Mouse (Mus musculus) midbrain, embryonic 12.5 days (tissue): ENCODE results near the gene Hsd17b14. TPM values are rescaled to one million over a fixed set of nuclear protein-coding genes. Genes with fewer than 3 reads are reported as not detected.

ENCODE experiments used
- ATAC-seq: fragments of 200-750 bp; cut with Nextera tagmentation; 2 replicates; pipeline ENCODE4 v1.8.0; 2017; ENCODE audit warnings: low read depth, moderate TSS enrichment, moderate library complexity; ENCODE audit not compliant: low FRiP score
- H3K27ac ChIP-seq: fragments of 300-500 bp; sonication (generic); replicated peaks from 2 replicates; pipeline ENCODE4 v1.5.1; 2016; ENCODE audit warnings: mild to moderate bottlenecking
- H3K27me3 ChIP-seq: fragments of 300-500 bp; sonication (generic); 2 replicates; pipeline ENCODE4 v1.6.1; 2016; ENCODE audit warnings: mild to moderate bottlenecking
- H3K36me3 ChIP-seq: fragments of 300-500 bp; sonication (generic); 2 replicates; pipeline ENCODE4 v1.6.1; 2016
- H3K4me1 ChIP-seq: fragments of 300-500 bp; sonication (generic); 2 replicates; pipeline ENCODE4 v1.6.1; 2016
- H3K4me2 ChIP-seq: fragments of 300-500 bp; sonication (generic); replicated peaks from 2 replicates; pipeline ENCODE4 v1.6.1; 2016; ENCODE audit warnings: mild to moderate bottlenecking, moderate library complexity
- H3K4me3 ChIP-seq: fragments of 300-500 bp; sonication (generic); 2 replicates; pipeline ENCODE4 v1.5.1; 2016; ENCODE audit warnings: mild to moderate bottlenecking
- H3K9ac ChIP-seq: fragments of 300-500 bp; sonication (generic); replicated peaks from 2 replicates; pipeline ENCODE4 v1.6.1; 2016; ENCODE audit warnings: mild to moderate bottlenecking, moderate library complexity
- H3K9me3 ChIP-seq: fragments of 300-500 bp; sonication (generic); 2 replicates; pipeline ENCODE4 v1.6.1; 2016; ENCODE audit warnings: mild to moderate bottlenecking
- WGBS: fragments of 180-500 bp; shearing (Covaris S2); methylation state at CpG from one replicate; pipeline ENCODE4 v1.1.7; 2016; 5-methylcytosine and 5-hydroxymethylcytosine counted together
- polyA plus RNA-seq: library from polyadenylated mRNA; unstranded; fragments of >200 nt; fragmentation: Nextera tagmentation; extraction: Ambion mirVana; gene quantifications from 2 replicates; pipeline ENCODE4 v1.2.1, GENCODE M21; 2016

Gene Hsd17b14
- polyA plus RNA-seq, 1 experiment from 2014 or later = 0.78 TPM

GRCm38 (mm10) chr7:45537602-45538001, 17.1 kb upstream of the Hsd17b14 start:
- WGBS = 79% methylated on average over 10 of the region's 10 CpGs
- ATAC-seq = peak; percentile 7; the same call in 1 of the 2 replicates

GRCm38 (mm10) chr7:45538163-45539041, 16.3 kb upstream of the Hsd17b14 start:
- H3K36me3 ChIP-seq = no peaks in the 10 kb centered on the region
- no peaks in the 10 kb centered on the region for H3K9me3 ChIP-seq
- 0 out of 2 replicates have a peak, but pooled peaks cover 4% of the 10 kb centered on the region for H3K27me3 ChIP-seq
- 2% methylated on average over 29 of the region's 29 CpGs for WGBS
- peaks cover 13% of the 10 kb centered on the region for H3K4me1 ChIP-seq
- peak overlapping the region; percentile 61 for H3K9ac ChIP-seq
- H3K27ac ChIP-seq = no peak overlapping the region
- H3K4me3 ChIP-seq = peak overlapping the region; percentile 59
- peak; percentile 88 for ATAC-seq
- peak overlapping the region; percentile 80 for H3K4me2 ChIP-seq

More at GRCm38 (mm10) chr7:45537602-45538001, 17.1 kb upstream of the Hsd17b14 start:
- Histone ChIP-seq H3K4me3 (peak overlapping the region; percentile 59), H3K27me3 (0 out of 2 replicates have a peak, but pooled peaks cover 4% of the 10 kb centered on the region), H3K4me2 (peak overlapping the region; percentile 80), H3K36me3 (no peaks in the 10 kb centered on the region), H3K9me3 (no peaks in the 10 kb centered on the region), H3K27ac (no peak overlapping the region), H3K4me1 (peaks cover 13% of the 10 kb centered on the region), H3K9ac (peak overlapping the region; percentile 61; the same call in 1 of the 2 replicates)

- H3K27ac ChIP-seq = no peak overlapping the region
- H3K27me3 ChIP-seq = 0 out of 2 replicates have a peak, but pooled peaks cover under 1% of the 10 kb centered on the region
- H3K9me3 ChIP-seq = no peaks in the 10 kb centered on the region
- H3K4me1 ChIP-seq = peaks cover 13% of the 10 kb centered on the region
- WGBS = 87% methylated on average over 3 of the region's 3 CpGs
- H3K4me2 ChIP-seq = no peak overlapping the region
- no peak for ATAC-seq
- no peak overlapping the region for H3K9ac ChIP-seq
- H3K36me3 ChIP-seq = no peaks in the 10 kb centered on the region
- H3K4me3 ChIP-seq = no peak overlapping the region
Observed at GRCm38 (mm10) chr7:45539095-45539494, 15.6 kb upstream of the Hsd17b14 start.

GRCm38 (mm10) chr7:45540213-45540612, 14.5 kb upstream of the Hsd17b14 start:
- 69% methylated on average over 2 of the region's 2 CpGs for WGBS

GRCm38 (mm10) chr7:45544525-45544924, 10.2 kb upstream of the Hsd17b14 start:
- no peaks in the 10 kb centered on the region for H3K27me3 ChIP-seq
- no peak overlapping the region for H3K4me3 ChIP-seq
- 78% methylated on average over 1 of the region's 1 CpGs for WGBS
- no peak overlapping the region for H3K9ac ChIP-seq
- no peaks in the 10 kb centered on the region for H3K4me1 ChIP-seq
- H3K9me3 ChIP-seq = peaks cover 3% of the 10 kb centered on the region; the same call in 1 of the 2 replicates
- no peaks in the 10 kb centered on the region for H3K36me3 ChIP-seq
- no peak overlapping the region for H3K27ac ChIP-seq
- ATAC-seq = no peak
- no peak overlapping the region for H3K4me2 ChIP-seq

More at GRCm38 (mm10) chr7:45540213-45540612, 14.5 kb upstream of the Hsd17b14 start:
- no peak overlapping the region for H3K9ac ChIP-seq
- H3K36me3 ChIP-seq = no peaks in the 10 kb centered on the region
- H3K9me3 ChIP-seq = peaks cover 3% of the 10 kb centered on the region; the same call in 1 of the 2 replicates
- no peak overlapping the region for H3K4me2 ChIP-seq
- peaks cover 13% of the 10 kb centered on the region for H3K4me1 ChIP-seq
- ATAC-seq = no peak
- H3K4me3 ChIP-seq = no peak overlapping the region
- no peaks in the 10 kb centered on the region for H3K27me3 ChIP-seq
- no peak overlapping the region for H3K27ac ChIP-seq

- no peaks in the 10 kb centered on the region for H3K36me3 ChIP-seq
- H3K9ac ChIP-seq = no peak overlapping the region
- H3K27me3 ChIP-seq = no peaks in the 10 kb centered on the region
- H3K4me3 ChIP-seq = no peak overlapping the region
- 85% methylated on average over 16 of the region's 16 CpGs for WGBS
- no peak overlapping the region for H3K27ac ChIP-seq
- ATAC-seq = no peak
- H3K9me3 ChIP-seq = no peaks in the 10 kb centered on the region
- no peaks in the 10 kb centered on the region for H3K4me1 ChIP-seq
- H3K4me2 ChIP-seq = no peak overlapping the region
Observed at GRCm38 (mm10) chr7:45549641-45550436, 4.9 kb upstream of the Hsd17b14 start.

GRCm38 (mm10) chr7:45550821-45551511, 3.7 kb upstream of the Hsd17b14 start:
- no peaks in the 10 kb centered on the region for H3K4me1 ChIP-seq
- ATAC-seq = no peak
- no peaks in the 10 kb centered on the region for H3K27me3 ChIP-seq
- 84% methylated on average over 11 of the region's 11 CpGs for WGBS
- H3K9me3 ChIP-seq = no peaks in the 10 kb centered on the region
- H3K4me3 ChIP-seq = no peak overlapping the region
- H3K36me3 ChIP-seq = no peaks in the 10 kb centered on the region
- no peak overlapping the region for H3K4me2 ChIP-seq
- peak overlapping the region; percentile 20; the same call in 1 of the 2 replicates for H3K9ac ChIP-seq
- no peak overlapping the region for H3K27ac ChIP-seq

- Histone ChIP-seq H3K9ac (no peak overlapping the region), H3K4me1 (no peaks in the 10 kb centered on the region), H3K4me2 (no peak overlapping the region), H3K27ac (no peak overlapping the region), H3K9me3 (no peaks in the 10 kb centered on the region), H3K36me3 (no peaks in the 10 kb centered on the region), H3K27me3 (no peaks in the 10 kb centered on the region), H3K4me3 (no peak overlapping the region)
- 85% methylated on average over 8 of the region's 8 CpGs for WGBS
- ATAC-seq = no peak
Observed at GRCm38 (mm10) chr7:45551512-45551883, 3.2 kb upstream of the Hsd17b14 start.

GRCm38 (mm10) chr7:45553519-45553918, 1.2 kb upstream of the Hsd17b14 start:
- Histone ChIP-seq H3K4me1 (no peaks in the 10 kb centered on the region), H3K9ac (no peak overlapping the region), H3K9me3 (no peaks in the 10 kb centered on the region), H3K36me3 (no peaks in the 10 kb centered on the region), H3K27ac (no peak overlapping the region), H3K4me2 (no peak overlapping the region), H3K4me3 (no peak overlapping the region), H3K27me3 (no peaks in the 10 kb centered on the region; the same call in 1 of the 2 replicates)
- WGBS = 72% methylated on average over 8 of the region's 8 CpGs
- ATAC-seq = no peak

GRCm38 (mm10) chr7:45553990-45554389, 703 bp upstream of the Hsd17b14 start:
- no peak overlapping the region for H3K4me3 ChIP-seq
- no peak overlapping the region for H3K4me2 ChIP-seq
- no peak overlapping the region for H3K27ac ChIP-seq
- no peaks in the 10 kb centered on the region for H3K36me3 ChIP-seq
- 85% methylated on average over 2 of the region's 2 CpGs for WGBS
- no peaks in the 10 kb centered on the region for H3K4me1 ChIP-seq
- H3K9ac ChIP-seq = no peak overlapping the region
- H3K27me3 ChIP-seq = no peaks in the 10 kb centered on the region; the same call in 1 of the 2 replicates
- ATAC-seq = no peak
- H3K9me3 ChIP-seq = no peaks in the 10 kb centered on the region

- 24% methylated on average over 8 of the region's 8 CpGs for WGBS
Observed at GRCm38 (mm10) chr7:45555787-45556186, 1.1 kb downstream of the Hsd17b14 start.

More at GRCm38 (mm10) chr7:45555787-45556186, 1.1 kb downstream of the Hsd17b14 start:
- H3K4me2 ChIP-seq = no peak overlapping the region
- H3K4me1 ChIP-seq = no peaks in the 10 kb centered on the region
- no peak overlapping the region for H3K27ac ChIP-seq
- no peak for ATAC-seq
- H3K4me3 ChIP-seq = no peak overlapping the region
- H3K27me3 ChIP-seq = peaks cover 6% of the 10 kb centered on the region
- no peak overlapping the region for H3K9ac ChIP-seq
- H3K9me3 ChIP-seq = no peaks in the 10 kb centered on the region
- no peaks in the 10 kb centered on the region for H3K36me3 ChIP-seq
